Mouse (Mus musculus): ENCODE data around the gene Dhrs11.
A peak's percentile ranks its signal among the peaks of the same experiment; 100 is the strongest.

Gene Dhrs11

GRCm38 (mm10) chr11:84822487-84822886 is 6.3 kb downstream of the Dhrs11 start:
- DNase-seq (ENCODE audit: low spot score): no peak

- DNase-seq (ENCODE audit: low spot score): no peak
Observed at GRCm38 (mm10) chr11:84821131-84821770, 7.5 kb downstream of the Dhrs11 start.

DNA sequence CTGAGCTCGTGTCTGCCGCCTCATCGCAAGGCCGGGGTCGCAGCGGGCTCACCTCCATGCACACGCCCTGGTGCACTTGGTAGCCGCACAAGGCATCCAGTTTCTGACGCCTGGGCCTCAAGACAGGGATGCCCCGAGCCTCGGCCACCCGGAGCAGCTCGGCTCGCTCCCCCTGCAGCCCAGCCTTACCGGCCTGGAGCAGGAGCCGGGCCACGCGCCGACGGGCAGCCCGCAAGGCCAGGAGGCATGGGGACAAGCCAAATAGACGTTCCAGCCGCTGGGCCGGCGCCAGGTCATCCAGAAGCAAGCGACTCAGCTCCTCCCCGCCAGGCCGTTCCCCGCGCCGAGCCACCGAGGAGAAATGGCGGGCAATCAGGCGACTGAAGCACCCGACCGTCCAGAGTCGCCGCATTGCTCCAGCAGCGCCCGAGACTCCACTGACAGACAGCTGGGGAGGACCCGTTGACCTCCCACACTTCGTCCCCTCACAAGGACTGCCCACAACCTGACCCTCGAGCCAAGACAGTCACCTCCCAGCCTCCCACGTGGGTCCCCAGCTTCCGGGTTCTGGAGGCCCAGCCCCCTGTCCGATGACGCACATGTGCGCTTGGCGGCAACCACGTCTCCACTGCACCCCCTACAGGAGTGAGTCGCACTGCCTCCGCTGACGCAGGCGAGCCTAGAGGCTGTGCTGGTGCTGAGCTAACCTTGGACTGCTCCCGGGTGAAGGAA is 9.7 kb downstream of the Dhrs11 start, which contains the start of gene Mrm1:
Mrm1 (minus strand) TSS at position 555 of the 732 bp plus-strand sequence.
- peak; percentile 96 for DNase-seq (ENCODE audit: low spot score)

- peak; percentile 78 for DNase-seq (ENCODE audit: low spot score)
Observed at GRCm38 (mm10) chr11:84818085-84818960, 10.5 kb downstream of the Dhrs11 start.

- peak; percentile 61 for DNase-seq (ENCODE audit: low spot score)
Observed at GRCm38 (mm10) chr11:84817362-84817761, 11.4 kb downstream of the Dhrs11 start.

- DNase-seq (ENCODE audit: low spot score): peak; percentile 88
Observed at GRCm38 (mm10) chr11:84813724-84814510, 14.9 kb downstream of the Dhrs11 start.

DNA sequence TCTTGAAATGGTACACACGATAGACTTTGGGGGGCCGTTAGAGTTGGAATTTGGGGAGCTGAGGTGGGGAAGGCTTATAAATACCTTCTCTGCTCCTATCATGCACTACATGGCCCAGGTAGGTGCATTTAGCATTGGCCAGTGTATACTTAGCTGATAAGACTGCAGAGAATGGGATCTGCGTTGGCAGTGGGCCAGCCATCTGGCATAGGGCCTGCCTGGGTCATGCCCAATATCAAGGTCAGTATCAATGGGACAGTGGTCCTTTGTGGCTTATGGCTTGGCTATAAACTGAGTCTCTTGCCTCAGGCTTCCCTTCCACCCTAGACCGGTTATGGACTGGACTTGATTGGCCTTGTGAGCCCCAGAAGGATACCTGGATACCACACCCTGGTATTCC is 24.4 kb downstream of the Dhrs11 start:
- peak; percentile 48 for DNase-seq (ENCODE audit: low spot score)

DNA sequence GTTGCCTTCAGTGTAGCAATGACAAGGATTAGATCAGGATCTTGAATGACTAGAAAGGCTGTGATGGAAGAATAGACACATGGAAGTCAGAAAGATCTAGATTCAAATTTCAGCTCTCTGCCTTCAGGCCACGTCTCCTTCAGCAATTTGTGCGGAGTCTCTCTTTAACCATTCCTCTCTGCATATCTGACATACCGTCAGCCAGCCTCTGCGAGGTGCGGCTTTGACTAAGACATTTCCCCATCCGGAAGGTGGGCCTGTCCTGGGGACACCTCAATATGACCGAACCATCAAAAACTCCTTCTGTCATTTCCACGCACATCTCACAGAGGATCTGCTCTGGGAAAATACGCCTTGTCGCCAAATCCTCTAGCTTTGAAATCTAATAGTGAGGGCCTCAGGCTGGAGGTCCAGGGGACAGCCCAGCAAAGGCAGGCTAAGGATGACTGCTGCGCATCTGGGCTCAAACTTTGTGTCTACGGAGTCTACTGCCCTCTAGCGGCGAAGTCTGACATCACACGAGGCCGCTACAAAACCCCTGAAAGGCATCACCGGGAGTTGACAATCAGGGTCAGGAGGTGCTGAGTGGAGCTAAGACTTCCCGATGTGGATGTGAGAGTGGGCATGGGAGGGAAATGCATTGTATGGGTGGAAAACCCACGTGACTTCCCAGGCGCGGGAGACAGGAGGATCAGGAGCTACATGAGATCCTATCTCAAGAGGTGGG is 31.0 kb downstream of the Dhrs11 start:
- DNase-seq (ENCODE audit: low spot score): peak; percentile 88

- DNase-seq (ENCODE audit: low spot score): peak; percentile 45
Observed at GRCm38 (mm10) chr11:84797026-84797425, 31.8 kb downstream of the Dhrs11 start.

DNA sequence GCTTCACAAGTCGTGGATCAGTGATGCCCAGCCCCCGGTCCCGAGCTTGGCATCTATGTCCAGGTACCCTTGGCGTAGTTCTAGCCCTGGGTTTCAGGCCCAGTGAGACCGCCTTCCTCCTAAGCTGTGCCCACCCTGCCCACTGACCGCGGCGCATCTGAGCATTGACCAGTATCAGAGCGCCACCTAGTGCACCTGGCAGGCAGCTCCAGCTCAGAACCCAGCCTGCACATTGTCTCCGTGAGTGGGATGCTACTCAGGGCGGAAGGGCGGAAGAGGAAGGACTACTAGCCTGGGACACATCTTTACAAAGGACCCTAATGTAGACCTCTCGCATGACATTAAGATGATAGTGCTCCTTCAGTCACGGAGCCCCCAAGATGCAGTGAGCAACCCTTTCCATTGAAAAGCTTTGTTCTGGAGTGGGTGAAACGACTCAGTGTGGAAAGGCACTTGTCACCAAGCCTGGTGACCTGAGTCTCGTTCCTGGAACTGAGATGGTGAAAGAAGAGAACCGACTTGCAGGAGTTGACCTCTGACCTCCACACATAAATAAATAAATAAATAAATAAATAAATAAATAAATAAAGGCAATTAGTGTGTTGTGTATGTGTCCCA is 34.2 kb downstream of the Dhrs11 start:
- DNase-seq (ENCODE audit: low spot score): peak; percentile 85

DNA sequence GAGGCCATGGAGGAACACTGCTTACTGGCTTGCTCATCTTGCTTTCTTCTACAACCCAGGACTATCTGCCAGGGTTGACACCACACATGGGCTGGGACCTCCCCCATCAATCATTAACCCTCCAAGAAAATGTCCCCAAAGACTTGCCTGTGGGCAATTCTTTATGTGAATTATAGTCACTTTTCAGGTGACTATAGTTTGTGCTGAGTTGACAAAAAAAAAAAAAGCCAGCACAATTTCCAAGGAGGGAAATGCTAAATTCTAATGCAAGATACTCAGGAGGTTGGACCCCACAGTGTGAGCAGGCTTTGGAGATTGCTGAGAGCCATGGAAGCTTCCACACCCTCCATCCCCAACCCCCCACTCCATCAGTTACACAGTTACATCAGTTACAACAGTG is 35.2 kb downstream of the Dhrs11 start:
- no peak for DNase-seq (ENCODE audit: low spot score)

GRCm38 (mm10) chr11:84790383-84790782 is 38.4 kb downstream of the Dhrs11 start:
- DNase-seq (ENCODE audit: low spot score): no peak

DNA sequence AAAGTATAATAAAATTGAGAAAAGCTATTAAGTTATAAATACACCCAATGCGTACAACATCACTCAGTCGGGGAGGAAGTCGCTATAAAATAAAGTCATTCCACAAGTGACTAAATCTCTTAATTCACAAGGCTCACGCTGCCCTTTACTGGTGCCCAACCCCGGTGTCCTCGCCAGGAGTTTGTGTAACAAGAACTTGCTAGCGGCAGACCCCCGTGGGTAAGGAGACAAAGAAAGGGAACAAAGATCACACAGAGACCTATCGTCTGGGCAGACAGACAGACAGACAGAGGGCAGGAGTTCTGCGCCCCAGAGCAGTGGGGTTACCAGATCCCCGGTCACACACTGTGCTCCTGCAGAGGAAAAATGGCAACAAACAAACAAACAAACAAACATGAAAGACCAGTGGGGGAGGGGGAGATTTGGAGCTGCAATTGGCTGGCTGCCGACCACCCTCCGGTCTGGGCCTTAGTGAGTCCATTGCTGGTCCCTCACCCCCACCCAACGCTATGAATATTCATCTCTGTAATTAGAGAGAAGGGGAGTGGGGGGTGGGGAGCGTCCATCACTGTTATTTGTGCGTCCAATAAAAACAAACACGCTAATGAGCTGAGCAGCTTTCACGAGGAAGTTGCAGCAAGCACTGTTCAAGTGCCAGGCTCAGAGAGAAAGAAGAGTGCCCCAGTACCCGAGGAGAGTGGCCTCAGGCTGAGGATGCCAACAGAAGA is 48.5 kb downstream of the Dhrs11 start:
- DNase-seq (ENCODE audit: low spot score): no peak

DNA sequence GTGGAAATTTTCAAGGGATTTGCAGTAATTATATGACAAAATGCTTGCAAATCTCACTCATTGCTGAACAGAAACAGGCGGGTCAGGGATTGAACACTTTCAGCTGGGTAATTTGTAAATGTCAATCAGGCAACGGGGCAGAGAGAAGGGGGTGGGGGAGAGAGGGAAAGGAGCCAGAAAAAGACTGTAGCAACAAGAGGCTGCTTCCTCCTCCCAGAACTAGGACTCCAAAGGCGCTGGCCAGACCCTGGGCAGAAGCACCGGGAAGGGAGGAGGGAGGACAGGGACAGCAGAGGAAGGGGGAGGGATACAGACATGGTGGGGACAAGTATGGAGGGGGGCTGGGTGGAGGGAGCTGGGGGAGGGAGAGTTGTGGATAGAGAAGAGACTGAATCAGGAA is 53.2 kb downstream of the Dhrs11 start:
- DNase-seq (ENCODE audit: low spot score): no peak

GRCm38 (mm10) chr11:84774870-84775514 is 53.8 kb downstream of the Dhrs11 start:
- no peak for DNase-seq (ENCODE audit: low spot score)

Measured in testis, postnatal 10 days (tissue).